Mouse (Mus musculus) myocyte (in vitro differentiated cells): ENCODE data around the gene Sulf2. TPM values are rescaled to one million over a fixed set of nuclear protein-coding genes. Genes with fewer than 3 reads are reported as not detected.

Experiments used
- H3K27me3 ChIP-seq: one replicate; pipeline ENCODE4 v1.6.1; 2011; ENCODE audit not compliant: control insufficient read depth, insufficient read depth, insufficient read length
- H3K36me3 ChIP-seq: one replicate; pipeline ENCODE4 v1.6.1; 2011; ENCODE audit not compliant: control insufficient read depth, insufficient read depth
- H3K4me2 ChIP-seq: one replicate; pipeline ENCODE4 v1.6.1; 2011; ENCODE audit warnings: low read depth, control low read depth
- H3K4me3 ChIP-seq: one replicate; pipeline ENCODE4 v1.5.1; 2011; ENCODE audit warnings: mild to moderate bottlenecking, control low read depth, moderate library complexity
- H3K79me2 ChIP-seq: one replicate; pipeline ENCODE4 v1.6.1; 2011; ENCODE audit not compliant: control insufficient read depth, insufficient read depth
- H3ac ChIP-seq: one replicate; pipeline ENCODE4 v1.6.1; 2011; ENCODE audit not compliant: control insufficient read depth, insufficient read length
- CEBPB ChIP-seq: IDR thresholded peaks from 2 replicates; pipeline ENCODE4 v1.6.1; 2011; ENCODE audit warnings: mild to moderate bottlenecking, moderate library complexity; ENCODE audit not compliant: poor library complexity, insufficient read depth, severe bottlenecking
- E2F4 ChIP-seq: IDR thresholded peaks from one replicate; pipeline ENCODE4 v1.6.1; 2011; ENCODE audit warnings: mild to moderate bottlenecking, control low read depth, moderate library complexity; ENCODE audit not compliant: insufficient read depth
- MAX ChIP-seq: IDR thresholded peaks from one replicate; pipeline ENCODE4 v1.6.1; 2011; ENCODE audit warnings: low read depth, mild to moderate bottlenecking, control low read depth
- MYOD1 ChIP-seq, 3 experiments: IDR thresholded peaks; one replicate each; pipeline ENCODE4 v1.6.1; 2011; ENCODE audit warnings: control low read depth in 2 of 3, low read depth in 2 of 3, mild to moderate bottlenecking in 2 of 3, moderate library complexity in 1 of 3; ENCODE audit not compliant: insufficient read length in 2 of 3, control insufficient read depth in 1 of 3
- MYOG ChIP-seq, 3 experiments: IDR thresholded peaks; one replicate each; pipeline ENCODE4 v1.6.1; 2011; ENCODE audit warnings: control low read depth in 2 of 3, low read depth in 2 of 3, mild to moderate bottlenecking in 2 of 3; ENCODE audit not compliant: insufficient read length in 2 of 3, control insufficient read depth in 1 of 3, insufficient read depth in 1 of 3
- POLR2A ChIP-seq: IDR thresholded peaks from one replicate; pipeline ENCODE4 v1.6.1; 2011; ENCODE audit warnings: low read depth, mild to moderate bottlenecking, control low read depth, moderate library complexity; ENCODE audit not compliant: insufficient read length
- POLR2AphosphoS2 ChIP-seq: IDR thresholded peaks from one replicate; pipeline ENCODE4 v1.6.1; 2011; ENCODE audit warnings: low read depth, control low read depth; ENCODE audit not compliant: insufficient read length
- REST ChIP-seq: IDR thresholded peaks from one replicate; pipeline ENCODE4 v1.6.1; 2011; ENCODE audit warnings: mild to moderate bottlenecking, control low read depth, moderate library complexity; ENCODE audit not compliant: insufficient read depth, insufficient read length
- SRF ChIP-seq: IDR thresholded peaks from one replicate; pipeline ENCODE4 v1.6.1; 2011; ENCODE audit warnings: low read depth; ENCODE audit not compliant: control insufficient read depth, insufficient read length
- TCF12 ChIP-seq: IDR thresholded peaks from one replicate; pipeline ENCODE4 v1.6.1; 2011; ENCODE audit warnings: mild to moderate bottlenecking, control low read depth; ENCODE audit not compliant: poor library complexity, insufficient read depth, severe bottlenecking
- TCF3 ChIP-seq: IDR thresholded peaks from one replicate; pipeline ENCODE4 v1.6.1; 2011; ENCODE audit warnings: low read depth, control low read depth; ENCODE audit not compliant: insufficient read length
- USF1 ChIP-seq: IDR thresholded peaks from one replicate; pipeline ENCODE4 v1.6.1; 2011; ENCODE audit warnings: low read depth, mild to moderate bottlenecking, control low read depth, moderate library complexity
- polyA plus RNA-seq: library from polyadenylated mRNA; unstranded; fragments of >200 nt; fragmentation: generic; extraction: Trizol; gene quantifications from one replicate; pipeline ENCODE4 v1.2.1, GENCODE M21; 2012; ENCODE audit warnings: missing spikeins

The Sulf2 gene
- polyA plus RNA-seq, 1 experiment, result 36.7 TPM

- Histone ChIP-seq H3K36me3 (no peaks in the 10 kb centered on the region), H3K79me2 (no peaks in the 10 kb centered on the region), H3K27me3 (no peaks in the 10 kb centered on the region), H3ac (no peak overlapping the region), H3K4me3 (no peak overlapping the region), H3K4me2 (no peak overlapping the region)
- no peak for TF ChIP-seq MYOG (IDR thresholded peaks at IDR 0.05; ENCODE audit: control insufficient read depth in 1 of 3, insufficient read depth in 1 of 3, insufficient read length in 2 of 3, low read depth in 2 of 3)
- no peak for TF ChIP-seq E2F4
- TF ChIP-seq REST, result no peak
- no peak for TF ChIP-seq USF1
- no peak for TF ChIP-seq POLR2AphosphoS2
- TF ChIP-seq TCF3, result no peak
- no peak for TF ChIP-seq CEBPB
- TF ChIP-seq POLR2A, result no peak
- TF ChIP-seq MYOD1 (IDR thresholded peaks at IDR 0.05; ENCODE audit: control insufficient read depth in 1 of 3, insufficient read length in 2 of 3, low read depth in 2 of 3), result no peak
- no peak for TF ChIP-seq SRF
- TF ChIP-seq MAX, result no peak
- TF ChIP-seq TCF12, result no peak
Observed at GRCm38 (mm10) chr2:166150584-166150983, 4.9 kb downstream of the Sulf2 start.

- no peaks in the 10 kb centered on the region for H3K36me3 ChIP-seq
- no peak overlapping the region for H3K4me3 ChIP-seq
- TF ChIP-seq TCF12 (no peak), USF1 (no peak), MAX (no peak), CEBPB (no peak), E2F4 (no peak), REST (no peak), SRF (no peak), TCF3 (no peak), MYOG (IDR thresholded peaks at IDR 0.05; ENCODE audit: control insufficient read depth in 1 of 3, insufficient read depth in 1 of 3, insufficient read length in 2 of 3, low read depth in 2 of 3) (no peak), MYOD1 (IDR thresholded peaks at IDR 0.05; ENCODE audit: control insufficient read depth in 1 of 3, insufficient read length in 2 of 3, low read depth in 2 of 3) (no peak)
- no peak overlapping the region for H3K4me2 ChIP-seq
- H3K27me3 ChIP-seq, result no peaks in the 10 kb centered on the region
- H3ac ChIP-seq, result no peak overlapping the region
- no peaks in the 10 kb centered on the region for H3K79me2 ChIP-seq
Observed at GRCm38 (mm10) chr2:166149482-166149881, 6.0 kb downstream of the Sulf2 start.

GRCm38 (mm10) chr2:166148672-166149332 is 6.7 kb downstream of the Sulf2 start:
- no peak overlapping the region for H3K4me3 ChIP-seq
- H3K79me2 ChIP-seq, result no peaks in the 10 kb centered on the region
- TF ChIP-seq MYOG (IDR thresholded peaks at IDR 0.05; ENCODE audit: control insufficient read depth in 1 of 3, insufficient read depth in 1 of 3, insufficient read length in 2 of 3, low read depth in 2 of 3), result no peak
- TF ChIP-seq CEBPB, result no peak
- no peak for TF ChIP-seq MYOD1 (IDR thresholded peaks at IDR 0.05; ENCODE audit: control insufficient read depth in 1 of 3, insufficient read length in 2 of 3, low read depth in 2 of 3)
- no peak for TF ChIP-seq MAX
- no peak for TF ChIP-seq TCF3
- TF ChIP-seq SRF, result no peak
- TF ChIP-seq POLR2AphosphoS2, result no peak
- TF ChIP-seq TCF12, result no peak
- no peaks in the 10 kb centered on the region for H3K36me3 ChIP-seq
- H3K27me3 ChIP-seq, result no peaks in the 10 kb centered on the region
- H3K4me2 ChIP-seq, result no peak overlapping the region
- no peak overlapping the region for H3ac ChIP-seq

GRCm38 (mm10) chr2:166147930-166148651 is 7.4 kb downstream of the Sulf2 start:
- no peak overlapping the region for H3K4me2 ChIP-seq
- no peaks in the 10 kb centered on the region for H3K79me2 ChIP-seq
- H3K4me3 ChIP-seq, result no peak overlapping the region
- no peaks in the 10 kb centered on the region for H3K36me3 ChIP-seq
- no peaks in the 10 kb centered on the region for H3K27me3 ChIP-seq
- H3ac ChIP-seq, result no peak overlapping the region
- TF ChIP-seq TCF12 (no peak), TCF3 (no peak), POLR2AphosphoS2 (no peak), MYOD1 (IDR thresholded peaks at IDR 0.05; ENCODE audit: control insufficient read depth in 1 of 3, insufficient read length in 2 of 3, low read depth in 2 of 3) (no peak), REST (no peak), SRF (no peak), MYOG (IDR thresholded peaks at IDR 0.05; ENCODE audit: control insufficient read depth in 1 of 3, insufficient read depth in 1 of 3, insufficient read length in 2 of 3, low read depth in 2 of 3) (no peak), E2F4 (no peak), MAX (no peak), CEBPB (no peak), POLR2A (no peak), USF1 (no peak)
